Comparison of ENCODE assay signal across 8 mouse cellular contexts in genomic region chr9:120171295-120171694, GRCm38 (mm10). TPM values are rescaled to one million over a fixed set of nuclear protein-coding genes. Genes with fewer than 3 reads are reported as not detected.
A peak's percentile ranks its signal among the peaks of the same experiment; 100 is the strongest.
DNase-seq lines count a peak whose midpoint lies in the region; ATAC-seq and TF ChIP-seq lines count a peak whose summit lies in the region.

No protein-coding gene starts in this region.

- ATAC-seq in neural tube, embryonic 15.5 days (ENCODE audit: low FRiP score) = no peak
- no peak for ATAC-seq in liver, embryonic 13.5 days (ENCODE audit: low read depth)
- ATAC-seq in inflammation-experienced regulatory T-cells, adult 6 months = no peak

- no peaks in the 10 kb centered on the region for H3K9me3 ChIP-seq in neural tube, embryonic 15.5 days (replicated peaks)
- H3K9me3 ChIP-seq in liver, embryonic 13.5 days (replicated peaks) = peaks cover 6% of the 10 kb centered on the region; the same call in 1 of the 2 replicates

- DNase-seq in neural tube, embryonic 10.5 days (ENCODE audit: extremely low spot score, low spot score) = peak; percentile 55
- DNase-seq in adipocyte (ENCODE audit: low spot score) = peak; percentile 37
- peak; percentile 75 for DNase-seq in embryo, embryonic 10.5 days (ENCODE audit: low spot score)
- DNase-seq in kidney, adult 2 months = peak; percentile 49
- peak; percentile 34 for DNase-seq in liver, embryonic 13.5 days
- DNase-seq in right cerebral cortex, postnatal 25 days = peak; percentile 48

- H3K27ac ChIP-seq in neural tube, embryonic 15.5 days (replicated peaks) = no peak overlapping the region
- H3K27ac ChIP-seq in kidney, adult 2 months (ENCODE audit: insufficient read depth, low read depth, low read length) = no peak overlapping the region
- no peak overlapping the region for H3K27ac ChIP-seq in liver, embryonic 13.5 days

- no peaks in the 10 kb centered on the region for H3K36me3 ChIP-seq in neural tube, embryonic 15.5 days
- no peaks in the 10 kb centered on the region for H3K36me3 ChIP-seq in kidney, adult 2 months (ENCODE audit: control insufficient read depth, insufficient read depth, low read length)
- no peaks in the 10 kb centered on the region for H3K36me3 ChIP-seq in liver, embryonic 13.5 days

- no peak for TF ChIP-seq POLR2A in kidney, adult 2 months (IDR thresholded peaks at IDR 0.05; ENCODE audit: low read depth, low read length)

- no peaks in the 10 kb centered on the region for H3K4me1 ChIP-seq in neural tube, embryonic 15.5 days
- no peaks in the 10 kb centered on the region for H3K4me1 ChIP-seq in kidney, adult 2 months (ENCODE audit: control insufficient read depth, insufficient read depth, low read length)
- H3K4me1 ChIP-seq in liver, embryonic 13.5 days (replicated peaks) = no peaks in the 10 kb centered on the region

- TF ChIP-seq CTCF in kidney, adult 2 months (conservative IDR thresholded peaks at IDR 0.05; ENCODE audit: insufficient read depth, insufficient read length, low read depth, low read length) = peak; percentile 64

- no peak overlapping the region for H3K4me2 ChIP-seq in neural tube, embryonic 15.5 days
- no peak overlapping the region for H3K4me2 ChIP-seq in liver, embryonic 13.5 days

- no peak overlapping the region for H3K9ac ChIP-seq in neural tube, embryonic 15.5 days (replicated peaks)
- no peak overlapping the region for H3K9ac ChIP-seq in liver, embryonic 13.5 days

- no peak overlapping the region for H3K4me3 ChIP-seq in neural tube, embryonic 15.5 days (replicated peaks)
- H3K4me3 ChIP-seq in kidney, adult 2 months (ENCODE audit: insufficient read depth, low read depth, low read length) = no peak overlapping the region
- H3K4me3 ChIP-seq in liver, embryonic 13.5 days (replicated peaks) = no peak overlapping the region

- H3K27me3 ChIP-seq in neural tube, embryonic 15.5 days (replicated peaks) = no peaks in the 10 kb centered on the region
- no peaks in the 10 kb centered on the region; the same call in 1 of the 2 replicates for H3K27me3 ChIP-seq in kidney, adult 2 months (replicated peaks; ENCODE audit: control insufficient read depth, insufficient read depth, low read length)
- H3K27me3 ChIP-seq in liver, embryonic 13.5 days = peaks cover 18% of the 10 kb centered on the region

- WGBS in neural tube, embryonic 15.5 days = 46% methylated on average over 5 of the region's 5 CpGs
- 39% methylated on average over 5 of the region's 5 CpGs for WGBS in kidney, adult 2 months
- WGBS in liver, embryonic 13.5 days (ENCODE audit: insufficient replicate concordance) = 30% methylated on average over 5 of the region's 5 CpGs

RNA-seq across cellular contexts. Expression of gene Mobp, which starts 21.8 kb away (rescaled TPM):
- polyA plus RNA-seq in neural tube, embryonic 15.5 days (2015; fragmentation: Nextera tagmentation; extraction: Ambion mirVana) = 0.18 and 0.50 TPM in 2 replicates
- polyA plus RNA-seq in kidney, adult 2 months (2012; rRNA removed) = not detected in 2 replicates
- not detected in 2 replicates for polyA plus RNA-seq in liver, embryonic 13.5 days (2015; fragmentation: Nextera tagmentation; extraction: Ambion mirVana)
- polyA plus RNA-seq in inflammation-experienced regulatory T-cells, adult 6 months (2017; shearing (Covaris generic)) = under 1 TPM in 1 of 3 experiments, not detected in 2; 0.21 TPM

RNA-seq across cellular contexts. Expression of gene Rpsa, which starts 43.8 kb away (rescaled TPM):
- polyA plus RNA-seq in neural tube, embryonic 15.5 days (2015; fragmentation: Nextera tagmentation; extraction: Ambion mirVana) = 830 and 1,045 TPM in 2 replicates
- 1,195 and 1,310 TPM in 2 replicates for polyA plus RNA-seq in kidney, adult 2 months (2012; rRNA removed)
- polyA plus RNA-seq in liver, embryonic 13.5 days (2015; fragmentation: Nextera tagmentation; extraction: Ambion mirVana) = 1,061 and 1,158 TPM in 2 replicates
- polyA plus RNA-seq in inflammation-experienced regulatory T-cells, adult 6 months (2017; shearing (Covaris generic)) = 1,000 to 10,000 TPM; 2,403 to 3,589 (median 3,256) TPM
